Mouse (Mus musculus): ENCODE results near the gene Nqo2. TPM values are rescaled to one million over a fixed set of nuclear protein-coding genes. Genes with fewer than 3 reads are reported as not detected.
"Not testable (repeated sequence)": the region's sequence is repeated elsewhere in the genome, so short reads cannot be mapped to it uniquely, and the experiment has no call there.

The Nqo2 gene
- polyA plus RNA-seq, 1 experiment from 2014 or later, result 35.1 TPM

GRCm38 (mm10) chr13:33937151-33937550, 27.3 kb upstream of the Nqo2 start:
- H3K4me3 ChIP-seq (ENCODE audit: low read depth, low read length), result no peak overlapping the region
- H3K36me3 ChIP-seq (ENCODE audit: insufficient read depth), result no peaks in the 10 kb centered on the region
- no peaks in the 10 kb centered on the region for H3K9me3 ChIP-seq (ENCODE audit: low read depth, low read length)
- no peak overlapping the region for H3K27ac ChIP-seq (ENCODE audit: low read depth)
- H3K4me1 ChIP-seq (ENCODE audit: insufficient read depth), result peaks cover 5% of the 10 kb centered on the region; the same call in 1 of the 2 replicates
- no peaks in the 10 kb centered on the region for H3K27me3 ChIP-seq (ENCODE audit: insufficient read depth, low read length)
- DNase-seq, result peak; percentile 56
- WGBS, result 45% methylated on average over 5 of the region's 5 CpGs
- H3K9ac ChIP-seq, result no peak overlapping the region
- TF ChIP-seq CTCF (IDR thresholded peaks at IDR 0.05; ENCODE audit: low read depth), result no peak
- no peak for ATAC-seq (ENCODE audit: insufficient read depth)
- H3K4me2 ChIP-seq, result no peak overlapping the region

- not testable (repeated sequence) for ATAC-seq (ENCODE audit: insufficient read depth); H3K4me2 ChIP-seq; H3K4me1 ChIP-seq (ENCODE audit: insufficient read depth); H3K9me3 ChIP-seq (ENCODE audit: low read depth, low read length); H3K36me3 ChIP-seq (ENCODE audit: insufficient read depth); H3K4me3 ChIP-seq (ENCODE audit: low read depth, low read length); H3K27me3 ChIP-seq (ENCODE audit: insufficient read depth, low read length); H3K9ac ChIP-seq; DNase-seq; H3K27ac ChIP-seq (ENCODE audit: low read depth)
Measured at GRCm38 (mm10) chr13:33937587-33937986, 26.9 kb upstream of the Nqo2 start.

GRCm38 (mm10) chr13:33941288-33941808, 23.1 kb upstream of the Nqo2 start:
- Histone ChIP-seq H3K9ac (no peak overlapping the region), H3K27ac (ENCODE audit: low read depth) (no peak overlapping the region), H3K36me3 (ENCODE audit: insufficient read depth) (no peaks in the 10 kb centered on the region), H3K4me2 (no peak overlapping the region), H3K4me1 (ENCODE audit: insufficient read depth) (peaks cover under 1% of the 10 kb centered on the region; the same call in 1 of the 2 replicates), H3K9me3 (ENCODE audit: low read depth, low read length) (no peaks in the 10 kb centered on the region), H3K27me3 (ENCODE audit: insufficient read depth, low read length) (no peaks in the 10 kb centered on the region), H3K4me3 (ENCODE audit: low read depth, low read length) (no peak overlapping the region)
- DNase-seq (no peak), ATAC-seq (ENCODE audit: insufficient read depth) (no peak)
- TF ChIP-seq CTCF (IDR thresholded peaks at IDR 0.05; ENCODE audit: low read depth), result no peak
- WGBS, result 80% methylated on average over 5 of the region's 5 CpGs

GRCm38 (mm10) chr13:33942212-33942779, 22.2 kb upstream of the Nqo2 start:
- ATAC-seq (ENCODE audit: insufficient read depth) (no peak), DNase-seq (peak; percentile 26)
- Histone ChIP-seq H3K4me3 (ENCODE audit: low read depth, low read length) (no peak overlapping the region), H3K27me3 (ENCODE audit: insufficient read depth, low read length) (no peaks in the 10 kb centered on the region), H3K27ac (ENCODE audit: low read depth) (no peak overlapping the region), H3K9ac (no peak overlapping the region), H3K9me3 (ENCODE audit: low read depth, low read length) (no peaks in the 10 kb centered on the region), H3K4me1 (ENCODE audit: insufficient read depth) (no peaks in the 10 kb centered on the region), H3K36me3 (ENCODE audit: insufficient read depth) (no peaks in the 10 kb centered on the region), H3K4me2 (no peak overlapping the region)
- WGBS, result 47% methylated on average over 4 of the region's 4 CpGs
- TF ChIP-seq CTCF (IDR thresholded peaks at IDR 0.05; ENCODE audit: low read depth), result peak; percentile 61

- Histone ChIP-seq H3K4me2 (no peak overlapping the region), H3K36me3 (ENCODE audit: insufficient read depth) (no peaks in the 10 kb centered on the region), H3K9ac (no peak overlapping the region), H3K4me3 (ENCODE audit: low read depth, low read length) (no peak overlapping the region), H3K9me3 (ENCODE audit: low read depth, low read length) (no peaks in the 10 kb centered on the region), H3K4me1 (ENCODE audit: insufficient read depth) (no peaks in the 10 kb centered on the region), H3K27me3 (ENCODE audit: insufficient read depth, low read length) (no peaks in the 10 kb centered on the region), H3K27ac (ENCODE audit: low read depth) (no peak overlapping the region)
- ATAC-seq (ENCODE audit: insufficient read depth) (no peak), DNase-seq (no peak)
- WGBS, result 79% methylated on average over 4 of the region's 4 CpGs
- no peak for TF ChIP-seq CTCF (IDR thresholded peaks at IDR 0.05; ENCODE audit: low read depth)
Measured at GRCm38 (mm10) chr13:33951308-33952074, 13.0 kb upstream of the Nqo2 start.

GRCm38 (mm10) chr13:33952075-33952449, 12.4 kb upstream of the Nqo2 start:
- no peak overlapping the region for H3K4me3 ChIP-seq (ENCODE audit: low read depth, low read length)
- no peak for ATAC-seq (ENCODE audit: insufficient read depth)
- no peak overlapping the region for H3K27ac ChIP-seq (ENCODE audit: low read depth)
- H3K27me3 ChIP-seq (ENCODE audit: insufficient read depth, low read length), result no peaks in the 10 kb centered on the region
- H3K4me2 ChIP-seq, result no peak overlapping the region
- H3K9me3 ChIP-seq (ENCODE audit: low read depth, low read length), result no peaks in the 10 kb centered on the region
- no peaks in the 10 kb centered on the region for H3K4me1 ChIP-seq (ENCODE audit: insufficient read depth)
- TF ChIP-seq CTCF (IDR thresholded peaks at IDR 0.05; ENCODE audit: low read depth), result no peak
- WGBS, result 48% methylated on average over 1 of the region's 1 CpGs
- DNase-seq, result no peak
- no peaks in the 10 kb centered on the region for H3K36me3 ChIP-seq (ENCODE audit: insufficient read depth)
- H3K9ac ChIP-seq, result no peak overlapping the region

- 82% methylated on average over 2 of the region's 2 CpGs for WGBS
Measured at GRCm38 (mm10) chr13:33952947-33953346, 11.5 kb upstream of the Nqo2 start.

More at GRCm38 (mm10) chr13:33952947-33953346, 11.5 kb upstream of the Nqo2 start:
- no peak for DNase-seq
- ATAC-seq (ENCODE audit: insufficient read depth), result no peak
- Histone ChIP-seq H3K4me2 (no peak overlapping the region), H3K27me3 (ENCODE audit: insufficient read depth, low read length) (no peaks in the 10 kb centered on the region), H3K36me3 (ENCODE audit: insufficient read depth) (no peaks in the 10 kb centered on the region), H3K4me1 (ENCODE audit: insufficient read depth) (no peaks in the 10 kb centered on the region), H3K27ac (ENCODE audit: low read depth) (no peak overlapping the region), H3K4me3 (ENCODE audit: low read depth, low read length) (no peak overlapping the region), H3K9ac (no peak overlapping the region), H3K9me3 (ENCODE audit: low read depth, low read length) (no peaks in the 10 kb centered on the region)
- TF ChIP-seq CTCF (IDR thresholded peaks at IDR 0.05; ENCODE audit: low read depth), result no peak

All from lung, embryonic 14.5 days (tissue).